Mouse (Mus musculus): ENCODE results near the gene Ms4a2. TPM values are rescaled to one million over a fixed set of nuclear protein-coding genes. Genes with fewer than 3 reads are reported as not detected.

Ms4a2 gene
- total RNA-seq, 2 experiments from 2014 or later, result not detected

- peak; percentile 40 to 56 for DNase-seq (ENCODE audit: low spot score in 2 of 2)
- intact Hi-C loops (cut with DNase I), result loop anchor here (5.0 kb wide), 1 partner anchor 250 kb away; no protein-coding TSS in a partner anchor
Measured at GRCm38 (mm10) chr19:11602026-11602425, 21.5 kb downstream of the Ms4a2 start.

DNA sequence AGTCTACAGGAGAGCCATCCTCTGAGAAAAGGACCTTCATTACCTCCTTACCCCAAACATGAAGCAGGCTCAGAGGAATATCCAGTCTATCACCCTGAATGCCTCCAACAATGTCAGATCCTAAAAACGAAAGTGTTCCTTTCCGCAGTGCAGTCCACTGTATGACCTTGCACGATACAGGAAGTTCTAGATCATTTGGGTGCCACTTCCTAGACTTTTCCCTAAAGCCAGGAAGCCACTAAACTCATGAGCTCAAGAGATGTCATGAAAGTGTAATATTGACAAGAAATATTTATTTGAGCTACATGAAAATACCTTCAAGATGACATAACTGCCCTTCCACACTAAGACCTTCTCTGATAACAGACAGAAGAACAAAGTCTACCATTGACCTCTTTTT is 22.2 kb downstream of the Ms4a2 start:
- intact Hi-C loops (cut with DNase I), result loop anchor here (5.0 kb wide), 1 partner anchor 249 kb away; no protein-coding TSS in a partner anchor

DNA sequence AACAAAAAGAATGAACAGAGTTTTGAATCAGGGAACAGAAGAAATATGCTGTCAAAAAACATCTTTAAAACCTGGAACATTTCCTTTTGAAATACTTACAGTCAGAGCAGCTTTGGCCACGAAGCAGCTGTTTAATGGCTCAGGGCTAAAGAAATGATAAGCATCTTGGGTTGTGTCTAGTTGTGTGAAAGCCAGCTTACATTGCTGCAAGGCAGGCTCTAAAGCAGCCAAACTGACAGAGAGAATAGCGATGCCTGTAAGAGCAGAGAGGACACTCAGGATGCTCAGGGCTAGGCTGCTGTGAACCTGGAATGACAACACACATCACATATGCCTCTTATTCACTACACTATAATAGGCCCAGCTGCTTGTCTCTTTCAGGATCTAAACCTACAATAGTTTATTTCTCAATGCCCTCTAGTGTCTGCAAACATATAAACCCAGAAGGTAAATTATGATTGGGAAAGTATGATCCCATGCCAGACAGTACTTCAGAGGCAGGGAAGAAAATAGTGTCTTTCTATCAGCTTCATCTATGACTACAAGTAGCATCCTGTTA is 33.5 kb downstream of the Ms4a2 start:
- DNase-seq (ENCODE audit: low spot score in 2 of 2), result no peak
- intact Hi-C loops (cut with DNase I), result loop anchor here (5.0 kb wide), 1 partner anchor 228 kb away; no protein-coding TSS in a partner anchor

More for the DNA sequence above, 22.2 kb downstream of the Ms4a2 start:
- no peak for DNase-seq (ENCODE audit: low spot score in 2 of 2)

DNA sequence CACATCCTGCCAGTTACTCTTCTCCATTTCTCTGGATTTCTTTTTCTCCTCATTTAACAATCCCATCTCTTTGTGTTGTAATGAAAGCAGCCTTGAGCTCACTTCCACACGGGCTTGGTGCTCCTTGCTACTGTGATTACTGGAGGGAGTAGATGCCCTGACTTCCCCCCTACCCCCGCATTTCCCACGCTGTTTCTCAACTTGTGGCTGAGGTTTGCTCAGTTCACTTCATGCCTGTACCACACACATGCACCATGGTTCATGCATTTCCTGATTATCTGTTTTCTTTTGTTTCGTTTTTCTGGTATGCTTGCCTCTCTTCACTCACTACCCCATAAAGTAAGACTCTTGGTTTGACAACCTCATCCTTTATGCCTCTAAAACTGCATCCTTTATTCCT is 34.3 kb downstream of the Ms4a2 start:
- DNase-seq (ENCODE audit: low spot score in 2 of 2), result no peak
- intact Hi-C loops (cut with DNase I), result loop anchor here (5.0 kb wide), 1 partner anchor 227 kb away; no protein-coding TSS in a partner anchor

DNA sequence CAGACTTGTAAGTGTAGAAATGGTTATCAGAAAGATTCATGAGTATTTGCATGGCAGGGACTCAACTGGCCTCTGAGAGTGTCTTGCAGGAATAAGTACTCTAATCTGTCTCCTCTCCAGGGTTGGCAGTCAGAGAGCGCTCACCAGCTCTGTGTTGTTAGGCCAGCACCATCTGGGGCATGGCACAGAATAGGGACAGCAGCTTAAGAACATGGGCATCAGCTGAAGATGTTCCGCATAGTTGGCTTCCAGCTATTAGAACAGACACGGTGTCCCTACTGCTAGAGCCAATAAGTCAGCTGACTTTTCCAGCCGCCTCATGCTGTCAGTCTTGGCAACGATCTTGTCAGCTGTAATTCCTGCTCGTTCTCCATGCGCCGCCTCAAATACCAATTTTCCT is 48.6 kb downstream of the Ms4a2 start:
- no peak for DNase-seq (ENCODE audit: low spot score in 2 of 2)
- intact Hi-C loops (cut with DNase I), result no loop called here

Other genes starting within 250 kb of the Ms4a2 start
- gene Ms4a4a, start 248.2 kb downstream of the Ms4a2 start, total RNA-seq (2021), result 1 to 10 TPM in 1 of 2 experiments, under 1 TPM in 1; 0.69 to 1.2 TPM
- gene Ms4a4c, start 218.9 kb downstream of the Ms4a2 start, total RNA-seq (2021), result not detected
- gene Ms4a4b, start 180.2 kb downstream of the Ms4a2 start, total RNA-seq (2021), result under 1 TPM in 1 of 2 experiments, not detected in 1; 0.57 TPM
- gene Ms4a6c, start 154.4 kb downstream of the Ms4a2 start, total RNA-seq (2021), result 1 to 10 TPM; 1.5 to 1.7 TPM
- gene Gm8369, start 137.8 kb downstream of the Ms4a2 start, total RNA-seq (2021), result under 1 TPM; 0.30 to 0.39 TPM
- 1 to 10 TPM in 1 of 2 experiments, under 1 TPM in 1; 0.96 to 2.0 TPM for gene Ms4a6b, start 107.2 kb downstream of the Ms4a2 start, total RNA-seq (2021)
- gene Ms4a4d, start 86.9 kb downstream of the Ms4a2 start, total RNA-seq (2021), result not detected
- gene Ms4a6d, start 18.9 kb downstream of the Ms4a2 start, total RNA-seq (2021), result 1 to 10 TPM; 1.2 to 1.8 TPM
- not detected for gene Ms4a3, start 17.1 kb upstream of the Ms4a2 start, total RNA-seq (2021)
- gene Oosp2, start 36.8 kb upstream of the Ms4a2 start, total RNA-seq (2021), result not detected
- not detected for gene Oosp1, start 67.4 kb upstream of the Ms4a2 start, total RNA-seq (2021)
- gene Oosp3, start 73.3 kb upstream of the Ms4a2 start, total RNA-seq (2021), result not detected
- gene Gif, start 123.8 kb upstream of the Ms4a2 start, total RNA-seq (2021), result not detected
- 10 to 100 TPM; 38.4 to 39.8 TPM for gene Mrpl16, start 146.7 kb upstream of the Ms4a2 start, total RNA-seq (2021)
- gene Stx3, start 195.7 kb upstream of the Ms4a2 start, total RNA-seq (2021), result 10 to 100 TPM; 20.9 to 21.6 TPM
- gene Olfr1417, start 215.5 kb upstream of the Ms4a2 start, total RNA-seq (2021), result not detected
- gene Olfr1418, start 237.3 kb upstream of the Ms4a2 start, total RNA-seq (2021), result not detected